Mouse (Mus musculus) cerebellum, adult 2 months (tissue): ENCODE measurements around the gene Lrrfip2. TPM values are rescaled to one million over a fixed set of nuclear protein-coding genes. Genes with fewer than 3 reads are reported as not detected.

Experiments
- DNase-seq, 2 experiments: peaks; one replicate each; pipeline ENCODE4 v3.0.0; 2021
- H3K27ac ChIP-seq: fragments of 200-500 bp; 2 replicates; pipeline ENCODE4 v1.5.1; 2012; ENCODE audit warnings: low read length, control low read depth, inconsistent platforms; ENCODE audit not compliant: insufficient read depth
- H3K27me3 ChIP-seq: fragments of 200-500 bp; 2 replicates; pipeline ENCODE4 v1.6.1; 2012; ENCODE audit warnings: inconsistent platforms, mild to moderate bottlenecking, low read length, moderate library complexity; ENCODE audit not compliant: control insufficient read depth, insufficient read depth
- H3K4me1 ChIP-seq: fragments of 200-500 bp; 2 replicates; pipeline ENCODE4 v1.6.1; 2011; ENCODE audit warnings: low read length; ENCODE audit not compliant: control insufficient read depth, insufficient read depth
- H3K4me3 ChIP-seq: fragments of 200-500 bp; replicated peaks from 2 replicates; pipeline ENCODE3; 2011; ENCODE audit warnings: mild to moderate bottlenecking, low read depth, low read length, control low read depth; ENCODE audit not compliant: insufficient read depth
- CTCF ChIP-seq: fragments of 200-500 bp; IDR thresholded peaks from 2 replicates; pipeline ENCODE4 v1.5.1; 2011; ENCODE audit warnings: low read depth, mild to moderate bottlenecking, control low read depth, low read length, moderate library complexity, borderline replicate concordance; ENCODE audit not compliant: insufficient read depth
- POLR2A ChIP-seq: fragments of 200-500 bp; IDR thresholded peaks from 2 replicates; pipeline ENCODE4 v1.6.1; 2011; ENCODE audit warnings: low read length, control low read depth, borderline replicate concordance; ENCODE audit not compliant: insufficient read depth
- whole genome bisulfite sequencing: fragments of 180-500 bp; shearing (Covaris S2); methylation state at CpG from one replicate; pipeline ENCODE4 v1.1.7; 2018; 5-methylcytosine and 5-hydroxymethylcytosine counted together
- polyA plus RNA-seq: library from polyadenylated mRNA; depleted of rRNA; stranded (reverse); fragments of >200 nt; gene quantifications from 2 replicates; pipeline ENCODE4 v1.2.3, GENCODE M21; 2012

Gene Lrrfip2
- polyA plus RNA-seq, 1 experiment, result 62.8 TPM

- no peak overlapping the region for H3K4me3 ChIP-seq
- H3K27ac ChIP-seq, result no peak overlapping the region
- peaks cover 4% of the 10 kb centered on the region for H3K4me1 ChIP-seq
- TF ChIP-seq CTCF, result no peak
- no peak for TF ChIP-seq POLR2A
- 84% methylated on average over 1 of the region's 1 CpGs for WGBS
- H3K27me3 ChIP-seq, result no peaks in the 10 kb centered on the region
- DNase-seq, result no peak
These were observed 27.3 kb downstream of the Lrrfip2 start for GRCm38 (mm10) chr9:111144711-111145110.

GRCm38 (mm10) chr9:111145497-111146190 lies 28.3 kb downstream of the Lrrfip2 start:
- H3K4me3 ChIP-seq, result no peak overlapping the region
- peaks cover 4% of the 10 kb centered on the region for H3K4me1 ChIP-seq
- no peak for DNase-seq
- TF ChIP-seq POLR2A, result no peak
- TF ChIP-seq CTCF, result no peak
- H3K27ac ChIP-seq, result no peak overlapping the region
- H3K27me3 ChIP-seq, result no peaks in the 10 kb centered on the region
- WGBS, result 92% methylated on average over 3 of the region's 3 CpGs

- 92% methylated on average over 7 of the region's 7 CpGs for WGBS
- no peaks in the 10 kb centered on the region for H3K27me3 ChIP-seq
- DNase-seq, result no peak
- no peak overlapping the region for H3K4me3 ChIP-seq
- peaks cover 4% of the 10 kb centered on the region for H3K4me1 ChIP-seq
- TF ChIP-seq CTCF, result no peak
- TF ChIP-seq POLR2A, result no peak
- H3K27ac ChIP-seq, result no peak overlapping the region
These were observed 28.9 kb downstream of the Lrrfip2 start for GRCm38 (mm10) chr9:111146216-111146798.

GRCm38 (mm10) chr9:111148006-111148405 lies 30.6 kb downstream of the Lrrfip2 start:
- H3K27ac ChIP-seq, result no peak overlapping the region
- no peak for DNase-seq
- H3K27me3 ChIP-seq, result no peaks in the 10 kb centered on the region
- TF ChIP-seq POLR2A (no peak), CTCF (no peak)
- H3K4me1 ChIP-seq, result peaks cover 4% of the 10 kb centered on the region
- 85% methylated on average over 2 of the region's 2 CpGs for WGBS
- H3K4me3 ChIP-seq, result no peak overlapping the region

GRCm38 (mm10) chr9:111148414-111148813 lies 31.0 kb downstream of the Lrrfip2 start:
- H3K27me3 ChIP-seq, result no peaks in the 10 kb centered on the region
- H3K4me3 ChIP-seq, result no peak overlapping the region
- H3K4me1 ChIP-seq, result peaks cover 4% of the 10 kb centered on the region
- no peak overlapping the region for H3K27ac ChIP-seq
- DNase-seq, result no peak
- 87% methylated on average over 2 of the region's 2 CpGs for WGBS
- no peak for TF ChIP-seq POLR2A
- no peak for TF ChIP-seq CTCF

- Histone ChIP-seq H3K4me3 (no peak overlapping the region), H3K27ac (no peak overlapping the region), H3K4me1 (peaks cover 4% of the 10 kb centered on the region; the same call in 1 of the 2 replicates), H3K27me3 (no peaks in the 10 kb centered on the region)
- no peak for DNase-seq
- 76% methylated on average over 5 of the region's 5 CpGs for WGBS
- TF ChIP-seq POLR2A (no peak), CTCF (no peak)
These were observed 32.0 kb downstream of the Lrrfip2 start for GRCm38 (mm10) chr9:111149188-111149945.

GRCm38 (mm10) chr9:111152314-111152897 lies 35.0 kb downstream of the Lrrfip2 start:
- WGBS, result 91% methylated on average over 2 of the region's 2 CpGs

More at GRCm38 (mm10) chr9:111152314-111152897, 35.0 kb downstream of the Lrrfip2 start:
- 0 out of 2 replicates have a peak, but pooled peaks cover 2% of the 10 kb centered on the region for H3K4me1 ChIP-seq
- H3K4me3 ChIP-seq, result no peak overlapping the region
- H3K27me3 ChIP-seq, result no peaks in the 10 kb centered on the region
- H3K27ac ChIP-seq, result no peak overlapping the region
- DNase-seq, result no peak
- TF ChIP-seq CTCF, result no peak
